28 mouse cellular contexts compared by ENCODE assay signal in genomic region chr3:81820304-81820703, GRCm38 (mm10).
"Had no signal": no experiment of that assay in that cellular context is flagged by ENCODE, and none has a peak within 500 bp of the region (broad histone marks: within the 10 kb centered on the region; RNA-seq: fewer than 3 reads in every experiment).

No protein-coding gene starts in this region.

- H3K36me3 ChIP-seq: embryonic facial prominence, embryonic 10.5 days; embryonic facial prominence, embryonic 12.5 days; embryonic facial prominence, embryonic 13.5 days; embryonic facial prominence, embryonic 15.5 days; forebrain, embryonic 10.5 days; forebrain, embryonic 12.5 days; forebrain, embryonic 15.5 days had no signal

- DNase-seq: cerebellum, adult 8-10 months; cerebellum, adult 9-10 months; cerebellum, adult 9-11 months; cerebellum, postnatal 10 days; cerebellum, postnatal 14 days; cerebellum, postnatal 25 days; cerebellum, postnatal 36 days; embryo, embryonic 11 days; forebrain, postnatal 0 days; gastrocnemius, adult 2 months; gastrocnemius, postnatal 10 days; gastrocnemius, postnatal 14 days; gastrocnemius, postnatal 25 days; gastrocnemius, postnatal 36 days; heart, adult 11 months; heart, adult 18-20 months; heart, adult 2 months had no signal

- H3K9ac ChIP-seq: embryonic facial prominence, embryonic 12.5 days; embryonic facial prominence, embryonic 13.5 days; embryonic facial prominence, embryonic 15.5 days; forebrain, embryonic 12.5 days; forebrain, embryonic 13.5 days; forebrain, embryonic 15.5 days; forebrain, postnatal 0 days had no signal

- ATAC-seq: forebrain, embryonic 13.5 days; forebrain, embryonic 14.5 days; forebrain, embryonic 15.5 days; forebrain, embryonic 16.5 days; forebrain, postnatal 0 days had no signal

- H3K4me1 ChIP-seq: embryonic facial prominence, embryonic 10.5 days; embryonic facial prominence, embryonic 12.5 days; embryonic facial prominence, embryonic 15.5 days; forebrain, embryonic 10.5 days; forebrain, embryonic 12.5 days; forebrain, embryonic 13.5 days; forebrain, embryonic 15.5 days had no signal

- H3K27ac ChIP-seq: embryonic facial prominence, embryonic 10.5 days; embryonic facial prominence, embryonic 12.5 days; embryonic facial prominence, embryonic 13.5 days; embryonic facial prominence, embryonic 15.5 days; forebrain, embryonic 10.5 days; forebrain, embryonic 12.5 days; forebrain, embryonic 13.5 days; forebrain, embryonic 15.5 days; gastrocnemius, adult 2 months; heart, adult 2 months had no signal

- H3K4me3 ChIP-seq: embryonic facial prominence, embryonic 10.5 days; embryonic facial prominence, embryonic 12.5 days; embryonic facial prominence, embryonic 13.5 days; embryonic facial prominence, embryonic 15.5 days; erythroblast, embryonic 14.5 days; forebrain, embryonic 10.5 days; forebrain, embryonic 12.5 days; forebrain, embryonic 13.5 days; forebrain, embryonic 15.5 days; gastrocnemius, adult 2 months; heart, adult 2 months had no signal

- H3K27me3 ChIP-seq: embryonic facial prominence, embryonic 12.5 days; embryonic facial prominence, embryonic 13.5 days; embryonic facial prominence, embryonic 15.5 days; forebrain, embryonic 12.5 days; forebrain, embryonic 13.5 days; forebrain, embryonic 15.5 days had no signal

- H3K4me2 ChIP-seq: embryonic facial prominence, embryonic 12.5 days; embryonic facial prominence, embryonic 13.5 days; embryonic facial prominence, embryonic 15.5 days; forebrain, embryonic 12.5 days; forebrain, embryonic 13.5 days; forebrain, embryonic 15.5 days had no signal

- H3K9me3 ChIP-seq: embryonic facial prominence, embryonic 10.5 days; embryonic facial prominence, embryonic 12.5 days; embryonic facial prominence, embryonic 13.5 days; embryonic facial prominence, embryonic 15.5 days; forebrain, embryonic 10.5 days; forebrain, embryonic 12.5 days; forebrain, embryonic 13.5 days; forebrain, embryonic 15.5 days had no signal
